Mouse (Mus musculus) spleen, adult 2 months (tissue): ENCODE data around the gene Mark2. TPM values are rescaled to one million over a fixed set of nuclear protein-coding genes. Genes with fewer than 3 reads are reported as not detected.

Experiments used
- DNase-seq, 2 experiments: peaks; one replicate each; pipeline versions ENCODE4 v3.0.0 to v3.0.0-alpha.2; 2012 to 2021; ENCODE audit warnings: low spot score in 2 of 2, low read depth in 1 of 2
- H3K27ac ChIP-seq: fragments of 200-500 bp; 2 replicates; pipeline ENCODE4 v1.5.1; 2012; ENCODE audit warnings: low read length, inconsistent platforms; ENCODE audit not compliant: insufficient read depth
- H3K27me3 ChIP-seq: fragments of 200-500 bp; 2 replicates; pipeline ENCODE4 v1.6.1; 2012; ENCODE audit warnings: mild to moderate bottlenecking, moderate library complexity, low read length, inconsistent platforms; ENCODE audit not compliant: control insufficient read depth, insufficient read depth
- H3K36me3 ChIP-seq: fragments of 200-500 bp; 2 replicates; pipeline ENCODE4 v1.6.1; 2012; ENCODE audit warnings: mild to moderate bottlenecking, low read length, inconsistent platforms; ENCODE audit not compliant: control insufficient read depth, insufficient read depth
- H3K4me1 ChIP-seq: fragments of 200-500 bp; 2 replicates; pipeline ENCODE4 v1.6.1; 2011; ENCODE audit warnings: inconsistent platforms; ENCODE audit not compliant: control insufficient read depth, insufficient read depth, insufficient read length
- H3K4me3 ChIP-seq: fragments of 200-500 bp; 2 replicates; pipeline ENCODE4 v1.5.1; 2011; ENCODE audit warnings: mild to moderate bottlenecking, inconsistent platforms; ENCODE audit not compliant: insufficient read depth, insufficient read length; ENCODE audit errors: extremely low read depth
- CTCF ChIP-seq: fragments of 200-500 bp; IDR thresholded peaks from 2 replicates; pipeline ENCODE4 v1.5.1; 2011; ENCODE audit warnings: mild to moderate bottlenecking, inconsistent platforms; ENCODE audit not compliant: insufficient read depth, insufficient read length, insufficient replicate concordance; ENCODE audit errors: extremely low read depth
- POLR2A ChIP-seq: fragments of 200-500 bp; IDR thresholded peaks from 2 replicates; pipeline ENCODE4 v1.6.1; 2011; ENCODE audit warnings: low read depth, low read length, inconsistent platforms
- WGBS: fragments of 180-500 bp; shearing (Covaris S2); methylation state at CpG from one replicate; pipeline ENCODE4 v1.1.7; 2018; 5-methylcytosine and 5-hydroxymethylcytosine counted together
- polyA plus RNA-seq: library from polyadenylated mRNA; depleted of rRNA; stranded (reverse); fragments of >200 nt; gene quantifications from 2 replicates; pipeline ENCODE4 v1.2.3, GENCODE M21; 2012

The Mark2 gene
- polyA plus RNA-seq, 1 experiment: 84.8 TPM

GRCm38 (mm10) chr19:7313660-7314059 is 28.0 kb downstream of the Mark2 start:
- 79% methylated on average over 2 of the region's 2 CpGs for WGBS
- TF ChIP-seq POLR2A (no peak), CTCF (no peak)
- no peak for DNase-seq
- no peak overlapping the region for H3K4me3 ChIP-seq
- peaks cover 34% of the 10 kb centered on the region; the same call in 1 of the 2 replicates for H3K4me1 ChIP-seq
- no peak overlapping the region for H3K27ac ChIP-seq
- no peaks in the 10 kb centered on the region for H3K36me3 ChIP-seq
- H3K27me3 ChIP-seq: no peaks in the 10 kb centered on the region

- WGBS: 53% methylated on average over 10 of the region's 10 CpGs
- H3K36me3 ChIP-seq: no peaks in the 10 kb centered on the region
- H3K4me1 ChIP-seq: peaks cover 40% of the 10 kb centered on the region; the same call in 1 of the 2 replicates
- H3K27ac ChIP-seq: no peak overlapping the region
- no peak overlapping the region for H3K4me3 ChIP-seq
- TF ChIP-seq POLR2A (no peak), CTCF (no peak)
- DNase-seq: no peak
- H3K27me3 ChIP-seq: no peaks in the 10 kb centered on the region
These were observed 30.4 kb downstream of the Mark2 start for GRCm38 (mm10) chr19:7311306-7311705.

GRCm38 (mm10) chr19:7310704-7311103 is 31.0 kb downstream of the Mark2 start:
- no peak overlapping the region for H3K4me3 ChIP-seq
- WGBS: 60% methylated on average over 5 of the region's 5 CpGs
- H3K36me3 ChIP-seq: no peaks in the 10 kb centered on the region
- no peak for DNase-seq
- no peak overlapping the region for H3K27ac ChIP-seq
- H3K4me1 ChIP-seq: peaks cover 37% of the 10 kb centered on the region; the same call in 1 of the 2 replicates
- H3K27me3 ChIP-seq: no peaks in the 10 kb centered on the region
- no peak for TF ChIP-seq POLR2A

GRCm38 (mm10) chr19:7309738-7310330 is 31.8 kb downstream of the Mark2 start:
- no peaks in the 10 kb centered on the region for H3K27me3 ChIP-seq
- no peak for TF ChIP-seq POLR2A
- no peak for TF ChIP-seq CTCF
- 65% methylated on average over 2 of the region's 2 CpGs for WGBS
- H3K36me3 ChIP-seq: no peaks in the 10 kb centered on the region
- DNase-seq: no peak
- no peak overlapping the region for H3K4me3 ChIP-seq
- peaks cover 35% of the 10 kb centered on the region; the same call in 1 of the 2 replicates for H3K4me1 ChIP-seq
- H3K27ac ChIP-seq: no peak overlapping the region

- no peak overlapping the region for H3K4me3 ChIP-seq
- no peak for DNase-seq
- TF ChIP-seq CTCF (no peak), POLR2A (no peak)
- H3K4me1 ChIP-seq: peaks cover 34% of the 10 kb centered on the region; the same call in 1 of the 2 replicates
- WGBS: 70% methylated on average over 8 of the region's 8 CpGs
- no peaks in the 10 kb centered on the region for H3K27me3 ChIP-seq
- H3K36me3 ChIP-seq: no peaks in the 10 kb centered on the region
- no peak overlapping the region for H3K27ac ChIP-seq
These were observed 33.5 kb downstream of the Mark2 start for GRCm38 (mm10) chr19:7307995-7308770.

GRCm38 (mm10) chr19:7306968-7307367 is 34.7 kb downstream of the Mark2 start:
- no peak for DNase-seq
- Histone ChIP-seq H3K36me3 (no peaks in the 10 kb centered on the region), H3K4me3 (no peak overlapping the region), H3K27me3 (no peaks in the 10 kb centered on the region), H3K27ac (no peak overlapping the region), H3K4me1 (peaks cover 34% of the 10 kb centered on the region; the same call in 1 of the 2 replicates)
- WGBS: 58% methylated on average over 3 of the region's 3 CpGs
- TF ChIP-seq CTCF (no peak), POLR2A (no peak)
